Mouse (Mus musculus) hindbrain, embryonic 10.5 days (tissue): ENCODE measurements around the gene Brd7. TPM values are rescaled to one million over a fixed set of nuclear protein-coding genes. Genes with fewer than 3 reads are reported as not detected.
A peak's percentile ranks its signal among the peaks of the same experiment; 100 is the strongest.

ENCODE experiments used
- DNase-seq: peaks from one replicate; pipeline ENCODE4 v3.0.0-alpha.2; 2017; ENCODE audit warnings: low spot score
- H3K27ac ChIP-seq: fragments of 300-500 bp; sonication (generic); 2 replicates; pipeline ENCODE4 v1.5.1; 2016; ENCODE audit warnings: mild to moderate bottlenecking, moderate library complexity
- H3K27me3 ChIP-seq: fragments of 300-500 bp; sonication (generic); 2 replicates; pipeline ENCODE4 v1.6.1; 2016; ENCODE audit warnings: mild to moderate bottlenecking; ENCODE audit not compliant: poor library complexity, insufficient read depth, severe bottlenecking
- H3K36me3 ChIP-seq: fragments of 300-500 bp; sonication (generic); 2 replicates; pipeline ENCODE4 v1.6.1; 2016; ENCODE audit warnings: mild to moderate bottlenecking, moderate library complexity
- H3K4me1 ChIP-seq: fragments of 300-500 bp; sonication (generic); replicated peaks from 2 replicates; pipeline ENCODE4 v1.6.1; 2016; ENCODE audit warnings: mild to moderate bottlenecking
- H3K4me3 ChIP-seq: fragments of 300-500 bp; sonication (generic); 2 replicates; pipeline ENCODE4 v1.5.1; 2016; ENCODE audit warnings: mild to moderate bottlenecking, moderate library complexity
- H3K9me3 ChIP-seq: fragments of 300-500 bp; sonication (generic); 2 replicates; pipeline ENCODE4 v1.6.1; 2016; ENCODE audit warnings: mild to moderate bottlenecking, moderate library complexity
- WGBS: fragments of 180-500 bp; shearing (Covaris S2); methylation state at CpG from one replicate; pipeline ENCODE4 v1.1.7; 2016; 5-methylcytosine and 5-hydroxymethylcytosine counted together
- polyA plus RNA-seq: library from polyadenylated mRNA; unstranded; fragments of >200 nt; fragmentation: Nextera tagmentation; extraction: Ambion mirVana; gene quantifications from 2 replicates; pipeline ENCODE4 v1.2.1, GENCODE M21; 2016

The Brd7 gene
- polyA plus RNA-seq, 1 experiment from 2014 or later: 61.8 TPM

GRCm38 (mm10) chr8:88376836-88377582 lies 15.0 kb upstream of the Brd7 start:
- H3K27ac ChIP-seq: 0 out of 2 replicates have a peak overlapping the region, but pooled peaks have one; percentile 17

GRCm38 (mm10) chr8:88371522-88371921 lies 9.5 kb upstream of the Brd7 start:
- Histone ChIP-seq H3K4me1 (peaks cover 25% of the 10 kb centered on the region), H3K27ac (no peak overlapping the region), H3K36me3 (no peaks in the 10 kb centered on the region), H3K9me3 (no peaks in the 10 kb centered on the region), H3K4me3 (no peak overlapping the region), H3K27me3 (0 out of 2 replicates have a peak, but pooled peaks cover 3% of the 10 kb centered on the region)
- 88% methylated on average over 2 of the region's 2 CpGs for WGBS
- no peak for DNase-seq

More at GRCm38 (mm10) chr8:88376836-88377582, 15.0 kb upstream of the Brd7 start:
- Histone ChIP-seq H3K9me3 (no peaks in the 10 kb centered on the region), H3K27me3 (0 out of 2 replicates have a peak, but pooled peaks cover 12% of the 10 kb centered on the region), H3K4me3 (no peak overlapping the region), H3K4me1 (peaks cover 31% of the 10 kb centered on the region), H3K36me3 (no peaks in the 10 kb centered on the region)
- WGBS: 70% methylated on average over 19 of the region's 19 CpGs
- no peak for DNase-seq

DNA sequence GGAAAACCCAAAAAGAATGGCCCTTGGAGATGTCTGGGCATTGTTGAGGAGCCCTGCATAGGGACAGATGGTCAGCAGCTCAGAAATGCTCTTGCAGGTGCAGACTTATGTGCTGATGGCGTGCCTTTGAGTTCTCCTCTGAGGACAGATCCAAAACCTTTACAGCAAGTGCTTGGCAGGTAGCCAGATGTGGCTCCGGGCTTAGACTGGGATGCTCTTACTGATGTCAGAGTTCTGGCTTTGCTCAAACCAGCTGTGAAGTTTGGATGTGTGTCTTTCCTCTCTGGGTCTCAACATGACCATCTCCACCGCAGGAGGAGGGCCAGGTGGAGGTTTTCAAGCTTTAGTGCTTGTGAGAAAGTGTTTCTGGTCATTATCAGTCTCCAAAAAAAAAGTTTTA lies 7.8 kb upstream of the Brd7 start:
- 72% methylated on average over 3 of the region's 3 CpGs for WGBS
- peaks cover 13% of the 10 kb centered on the region for H3K4me1 ChIP-seq
- H3K9me3 ChIP-seq: no peaks in the 10 kb centered on the region
- no peak overlapping the region for H3K4me3 ChIP-seq
- no peak overlapping the region for H3K27ac ChIP-seq
- DNase-seq: no peak
- no peaks in the 10 kb centered on the region for H3K36me3 ChIP-seq
- no peaks in the 10 kb centered on the region for H3K27me3 ChIP-seq

GRCm38 (mm10) chr8:88369221-88369620 lies 7.2 kb upstream of the Brd7 start:
- no peak overlapping the region for H3K4me3 ChIP-seq
- H3K36me3 ChIP-seq: no peaks in the 10 kb centered on the region
- no peak overlapping the region for H3K27ac ChIP-seq
- peak; percentile 59 for DNase-seq
- H3K9me3 ChIP-seq: no peaks in the 10 kb centered on the region
- peaks cover 13% of the 10 kb centered on the region for H3K4me1 ChIP-seq
- H3K27me3 ChIP-seq: no peaks in the 10 kb centered on the region
- WGBS: 11% methylated on average over 6 of the region's 6 CpGs

GRCm38 (mm10) chr8:88362446-88363150 lies 604 bp upstream of the Brd7 start:
- WGBS: 39% methylated on average over 11 of the region's 11 CpGs
- 0 out of 2 replicates have a peak, but pooled peaks cover 4% of the 10 kb centered on the region for H3K27me3 ChIP-seq

GRCm38 (mm10) chr8:88361044-88361707 lies 818 bp downstream of the Brd7 start:
- 0 out of 2 replicates have a peak, but pooled peaks cover 4% of the 10 kb centered on the region for H3K27me3 ChIP-seq
- 2% methylated on average over 31 of the region's 31 CpGs for WGBS
- H3K27ac ChIP-seq: peak overlapping the region; percentile 98
- H3K4me3 ChIP-seq: peak overlapping the region; percentile 97
- peaks cover 37% of the 10 kb centered on the region for H3K36me3 ChIP-seq
- peaks cover 22% of the 10 kb centered on the region for H3K4me1 ChIP-seq
- peaks cover 6% of the 10 kb centered on the region; the same call in 1 of the 2 replicates for H3K9me3 ChIP-seq
- DNase-seq: no peak

More at GRCm38 (mm10) chr8:88362446-88363150, 604 bp upstream of the Brd7 start:
- DNase-seq: no peak
- Histone ChIP-seq H3K4me3 (peak overlapping the region; percentile 97), H3K9me3 (peaks cover 6% of the 10 kb centered on the region; the same call in 1 of the 2 replicates), H3K36me3 (peaks cover 23% of the 10 kb centered on the region), H3K27ac (0 out of 2 replicates have a peak overlapping the region, but pooled peaks have one; percentile 50), H3K4me1 (peaks cover 22% of the 10 kb centered on the region)

- 0 out of 2 replicates have a peak, but pooled peaks cover 4% of the 10 kb centered on the region for H3K27me3 ChIP-seq
- peak overlapping the region; percentile 97 for H3K4me3 ChIP-seq
- peaks cover 22% of the 10 kb centered on the region for H3K4me1 ChIP-seq
- no peak for DNase-seq
- no peak overlapping the region for H3K27ac ChIP-seq
- H3K9me3 ChIP-seq: peaks cover 6% of the 10 kb centered on the region; the same call in 1 of the 2 replicates
- H3K36me3 ChIP-seq: peaks cover 49% of the 10 kb centered on the region
- WGBS: 88% methylated on average over 2 of the region's 2 CpGs
These were observed 2.0 kb downstream of the Brd7 start for GRCm38 (mm10) chr8:88359959-88360358.

DNA sequence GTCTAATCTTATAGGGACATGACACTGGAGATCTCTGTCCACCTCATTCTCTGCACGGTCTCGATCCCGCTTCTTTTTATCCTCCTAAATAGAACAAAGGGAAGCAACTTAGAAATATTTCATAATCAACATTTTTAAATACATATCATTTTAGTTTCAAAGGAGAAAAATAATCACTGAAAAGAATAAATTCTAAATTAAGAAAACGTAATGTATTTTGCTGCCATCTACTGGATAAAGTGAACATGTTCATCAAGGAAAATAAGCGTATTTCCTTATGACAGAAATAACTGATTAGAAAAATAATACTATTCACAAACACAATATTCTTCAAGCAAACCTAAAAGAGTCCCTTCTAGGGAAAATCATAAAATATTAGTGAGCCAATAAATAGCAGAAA lies 4.0 kb downstream of the Brd7 start:
- 90% methylated on average over 5 of the region's 5 CpGs for WGBS

DNA sequence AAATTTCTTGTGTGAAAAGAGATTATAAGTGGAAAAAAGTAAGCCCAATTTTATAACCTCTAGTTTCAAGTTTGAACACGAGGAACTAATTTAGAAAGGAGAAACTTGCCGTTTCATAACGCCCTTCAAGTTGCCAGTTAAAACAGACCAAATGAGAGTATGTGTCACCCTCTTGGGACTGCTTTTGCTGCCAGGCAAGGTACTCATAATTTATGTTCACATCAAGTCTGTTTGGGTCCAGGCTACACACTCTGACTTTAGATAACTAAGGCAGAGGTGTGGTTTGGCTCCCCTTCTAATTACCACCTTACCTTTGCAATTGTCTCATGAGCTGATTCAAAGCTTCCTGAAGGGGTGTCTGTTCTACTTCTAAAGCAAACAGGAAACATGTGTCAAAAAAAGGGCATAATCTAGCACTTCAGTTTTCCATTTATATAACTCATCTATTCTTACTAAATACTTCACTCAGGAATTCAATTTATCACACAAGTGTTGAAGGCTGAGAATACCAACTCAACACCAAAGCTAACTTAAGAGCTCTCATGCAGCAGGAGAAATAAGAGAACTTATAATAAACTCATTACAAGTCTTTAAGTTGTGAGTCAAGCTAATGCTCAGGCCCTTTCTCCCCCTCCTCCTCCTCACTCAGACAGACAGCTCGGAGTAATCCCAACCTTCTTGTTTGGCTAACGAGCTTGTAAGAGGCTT lies 4.6 kb downstream of the Brd7 start:
- WGBS: 86% methylated on average over 5 of the region's 5 CpGs
- Histone ChIP-seq H3K4me3 (no peak overlapping the region), H3K4me1 (peaks cover 18% of the 10 kb centered on the region), H3K27ac (no peak overlapping the region), H3K9me3 (peaks cover 6% of the 10 kb centered on the region; the same call in 1 of the 2 replicates), H3K27me3 (no peaks in the 10 kb centered on the region), H3K36me3 (peaks cover 75% of the 10 kb centered on the region)
- DNase-seq: no peak

More for the DNA sequence above, 4.0 kb downstream of the Brd7 start:
- no peak for DNase-seq
- peaks cover 69% of the 10 kb centered on the region for H3K36me3 ChIP-seq
- no peak overlapping the region for H3K27ac ChIP-seq
- peaks cover 6% of the 10 kb centered on the region; the same call in 1 of the 2 replicates for H3K9me3 ChIP-seq
- H3K4me1 ChIP-seq: peaks cover 21% of the 10 kb centered on the region
- H3K4me3 ChIP-seq: no peak overlapping the region
- H3K27me3 ChIP-seq: 0 out of 2 replicates have a peak, but pooled peaks cover 3% of the 10 kb centered on the region

DNA sequence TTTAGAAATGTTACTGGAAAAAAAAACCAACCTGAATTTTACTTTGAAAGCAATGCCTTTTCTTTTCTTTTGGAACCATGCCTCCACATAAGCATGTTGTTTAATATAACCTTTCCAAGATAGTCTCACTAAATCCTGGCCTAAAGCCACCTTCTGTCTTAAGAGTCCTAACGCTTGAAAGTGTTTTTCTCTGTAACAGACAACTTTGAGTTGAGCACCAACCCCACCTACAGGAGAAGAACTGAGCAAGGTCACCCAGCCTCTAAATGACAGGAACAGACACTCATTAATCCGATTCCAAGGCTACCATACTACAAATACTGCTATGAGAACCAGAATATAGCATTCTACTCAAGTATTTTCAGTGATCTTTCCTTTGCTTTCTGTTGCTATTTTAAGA lies 12.9 kb downstream of the Brd7 start:
- no peak for DNase-seq
- H3K27me3 ChIP-seq: no peaks in the 10 kb centered on the region
- H3K36me3 ChIP-seq: peaks cover 100% of the 10 kb centered on the region
- no peaks in the 10 kb centered on the region for H3K9me3 ChIP-seq
- no peak overlapping the region for H3K27ac ChIP-seq
- WGBS: 87% methylated on average over 2 of the region's 2 CpGs
- no peak overlapping the region for H3K4me3 ChIP-seq
- H3K4me1 ChIP-seq: no peaks in the 10 kb centered on the region

- no peak overlapping the region for H3K4me3 ChIP-seq
- no peaks in the 10 kb centered on the region for H3K4me1 ChIP-seq
- WGBS: 87% methylated on average over 4 of the region's 4 CpGs
- H3K27me3 ChIP-seq: no peaks in the 10 kb centered on the region
- H3K36me3 ChIP-seq: peaks cover 100% of the 10 kb centered on the region
- H3K27ac ChIP-seq: no peak overlapping the region
- no peak for DNase-seq
- no peaks in the 10 kb centered on the region for H3K9me3 ChIP-seq
These were observed 20.0 kb downstream of the Brd7 start for GRCm38 (mm10) chr8:88342026-88342425.
